Mouse (Mus musculus): ENCODE results near the gene Ppp1r10.

DNA sequence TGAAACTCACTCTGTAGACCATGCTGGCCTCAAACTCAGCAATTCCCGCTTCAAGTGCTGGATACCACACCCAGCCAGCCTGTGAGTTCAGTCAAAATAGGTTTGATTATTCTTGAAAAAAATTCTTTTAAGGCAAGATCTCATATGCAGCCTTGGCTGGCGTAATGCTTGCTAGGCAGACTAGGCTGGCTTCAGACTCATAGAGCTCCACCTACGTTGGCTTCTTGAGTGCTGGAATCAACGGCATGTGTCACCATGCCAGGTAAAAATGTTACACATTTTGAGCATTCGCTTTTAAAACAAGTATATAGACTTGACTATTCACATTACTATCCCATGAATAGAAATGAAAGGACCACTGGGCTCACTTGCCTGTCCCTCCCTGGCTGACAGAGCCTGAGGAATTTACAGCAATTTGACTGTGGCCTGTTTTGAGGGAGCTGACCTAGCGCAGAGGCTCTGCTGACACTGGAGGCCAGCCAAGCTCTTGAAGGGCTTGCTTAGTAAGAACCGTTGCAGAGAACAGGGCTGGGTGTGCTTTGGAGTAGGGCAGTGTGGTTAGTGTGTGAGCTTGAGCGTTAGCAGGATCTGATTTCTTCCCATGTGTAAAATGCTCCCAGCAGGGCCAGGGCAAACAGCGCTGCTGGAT, 12.8 kb upstream of the Ppp1r10 start:
- TF ChIP-seq CTCF (IDR thresholded peaks at IDR 0.05; ENCODE audit: extremely low read depth, insufficient read depth, insufficient read length, insufficient replicate concordance) (no peak), POLR2A (IDR thresholded peaks at IDR 0.05; ENCODE audit: low read depth, low read length) (no peak)
